Mouse (Mus musculus) limb, embryonic 13.5 days (tissue): ENCODE measurements around the gene Ctnnd2. TPM values are rescaled to one million over a fixed set of nuclear protein-coding genes. Genes with fewer than 3 reads are reported as not detected.

Source experiments
- ATAC-seq: fragments of 200-750 bp; cut with Nextera tagmentation; 2 replicates; pipeline ENCODE4 v1.8.0; 2017; ENCODE audit warnings: low read depth, moderate number of reproducible peaks, moderate TSS enrichment; ENCODE audit not compliant: low FRiP score
- H3K27ac ChIP-seq: fragments of 300-500 bp; sonication (generic); 2 replicates; pipeline ENCODE4 v1.5.1; 2015; ENCODE audit warnings: inconsistent platforms, mild to moderate bottlenecking, moderate library complexity
- H3K27me3 ChIP-seq: fragments of 300-500 bp; sonication (generic); 2 replicates; pipeline ENCODE4 v1.6.1; 2015; ENCODE audit warnings: mild to moderate bottlenecking, inconsistent platforms
- H3K36me3 ChIP-seq: fragments of 300-500 bp; sonication (generic); 2 replicates; pipeline ENCODE4 v1.6.1; 2015; ENCODE audit warnings: inconsistent platforms, mild to moderate bottlenecking, moderate library complexity
- H3K4me1 ChIP-seq: fragments of 300-500 bp; sonication (generic); 2 replicates; pipeline ENCODE4 v1.6.1; 2015; ENCODE audit warnings: inconsistent platforms
- H3K4me2 ChIP-seq: fragments of 300-500 bp; sonication (generic); replicated peaks from 2 replicates; pipeline ENCODE4 v1.6.1; 2015; ENCODE audit warnings: inconsistent platforms, mild to moderate bottlenecking, moderate library complexity
- H3K4me3 ChIP-seq: fragments of 300-500 bp; sonication (generic); 2 replicates; pipeline ENCODE4 v1.5.1; 2015; ENCODE audit warnings: moderate library complexity, mild to moderate bottlenecking, inconsistent platforms
- H3K9ac ChIP-seq: fragments of 300-500 bp; sonication (generic); 2 replicates; pipeline ENCODE4 v1.6.1; 2015; ENCODE audit warnings: mild to moderate bottlenecking, inconsistent platforms
- H3K9me3 ChIP-seq: fragments of 300-500 bp; sonication (generic); 2 replicates; pipeline ENCODE4 v1.6.1; 2016; ENCODE audit warnings: inconsistent platforms
- WGBS: fragments of 180-500 bp; shearing (Covaris S2); methylation state at CpG from one replicate; pipeline ENCODE4 v1.1.7; 2015; 5-methylcytosine and 5-hydroxymethylcytosine counted together
- polyA plus RNA-seq: library from polyadenylated mRNA; unstranded; fragments of >200 nt; fragmentation: Nextera tagmentation; extraction: Ambion mirVana; gene quantifications from 2 replicates; pipeline ENCODE4 v1.2.1, GENCODE M21; 2015

Gene Ctnnd2
- polyA plus RNA-seq, 1 experiment from 2014 or later = 3.8 TPM

- ATAC-seq = no peak
- no peaks in the 10 kb centered on the region for H3K36me3 ChIP-seq
- no peaks in the 10 kb centered on the region for H3K27me3 ChIP-seq
- no peak overlapping the region for H3K27ac ChIP-seq
- H3K4me1 ChIP-seq = no peaks in the 10 kb centered on the region
- H3K4me3 ChIP-seq = no peak overlapping the region
- no peak overlapping the region for H3K4me2 ChIP-seq
- no peaks in the 10 kb centered on the region for H3K9me3 ChIP-seq
- no peak overlapping the region for H3K9ac ChIP-seq
- 59% methylated on average over 8 of the region's 8 CpGs for WGBS
Measured at GRCm38 (mm10) chr15:30570254-30570800, 397.9 kb downstream of the Ctnnd2 start.

GRCm38 (mm10) chr15:30587446-30587845 is 415.1 kb downstream of the Ctnnd2 start:
- no peak overlapping the region for H3K4me3 ChIP-seq
- ATAC-seq = no peak
- H3K4me1 ChIP-seq = no peaks in the 10 kb centered on the region
- H3K9ac ChIP-seq = no peak overlapping the region
- H3K36me3 ChIP-seq = no peaks in the 10 kb centered on the region
- H3K4me2 ChIP-seq = no peak overlapping the region
- 78% methylated on average over 5 of the region's 5 CpGs for WGBS
- no peaks in the 10 kb centered on the region for H3K9me3 ChIP-seq
- H3K27ac ChIP-seq = no peak overlapping the region
- no peaks in the 10 kb centered on the region for H3K27me3 ChIP-seq

GRCm38 (mm10) chr15:30590865-30591264 is 418.5 kb downstream of the Ctnnd2 start:
- 93% methylated on average over 6 of the region's 6 CpGs for WGBS
- H3K4me1 ChIP-seq = no peaks in the 10 kb centered on the region

DNA sequence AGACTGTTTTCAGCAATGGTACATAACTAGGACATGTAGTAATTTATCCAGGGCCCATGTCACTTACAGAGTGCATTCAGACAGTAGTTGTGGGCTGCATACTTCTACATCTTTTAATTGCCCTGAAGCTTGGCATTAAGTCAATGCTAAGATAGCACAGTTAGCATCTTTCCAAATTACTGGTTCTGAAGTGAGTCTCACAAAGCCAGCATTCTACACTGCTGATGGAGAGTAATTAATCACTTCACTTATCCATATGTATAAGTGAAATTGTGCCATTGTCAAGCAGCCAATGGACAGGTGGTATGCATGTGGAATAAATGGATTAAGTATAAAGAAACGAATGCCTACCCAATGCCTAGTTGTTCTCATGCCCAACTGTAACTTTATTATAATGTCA is 423.1 kb downstream of the Ctnnd2 start:
- H3K4me1 ChIP-seq = no peaks in the 10 kb centered on the region
- WGBS = 78% methylated on average over 1 of the region's 1 CpGs
- no peaks in the 10 kb centered on the region for H3K9me3 ChIP-seq
- H3K4me2 ChIP-seq = no peak overlapping the region
- no peak overlapping the region for H3K4me3 ChIP-seq
- H3K27me3 ChIP-seq = no peaks in the 10 kb centered on the region
- no peak overlapping the region for H3K27ac ChIP-seq
- no peaks in the 10 kb centered on the region for H3K36me3 ChIP-seq
- no peak overlapping the region for H3K9ac ChIP-seq
- no peak for ATAC-seq

More at GRCm38 (mm10) chr15:30590865-30591264, 418.5 kb downstream of the Ctnnd2 start:
- no peaks in the 10 kb centered on the region for H3K27me3 ChIP-seq
- H3K4me2 ChIP-seq = no peak overlapping the region
- H3K9me3 ChIP-seq = no peaks in the 10 kb centered on the region
- no peak overlapping the region for H3K4me3 ChIP-seq
- H3K27ac ChIP-seq = no peak overlapping the region
- no peak for ATAC-seq
- H3K36me3 ChIP-seq = no peaks in the 10 kb centered on the region
- no peak overlapping the region for H3K9ac ChIP-seq

- no peaks in the 10 kb centered on the region for H3K4me1 ChIP-seq
- H3K9ac ChIP-seq = no peak overlapping the region
- H3K27me3 ChIP-seq = no peaks in the 10 kb centered on the region
- no peak overlapping the region for H3K4me3 ChIP-seq
- no peak overlapping the region for H3K4me2 ChIP-seq
- no peak for ATAC-seq
- no peaks in the 10 kb centered on the region for H3K9me3 ChIP-seq
- H3K27ac ChIP-seq = no peak overlapping the region
- H3K36me3 ChIP-seq = no peaks in the 10 kb centered on the region
- WGBS = 64% methylated on average over 7 of the region's 7 CpGs
Measured at GRCm38 (mm10) chr15:30610613-30611012, 438.2 kb downstream of the Ctnnd2 start.

DNA sequence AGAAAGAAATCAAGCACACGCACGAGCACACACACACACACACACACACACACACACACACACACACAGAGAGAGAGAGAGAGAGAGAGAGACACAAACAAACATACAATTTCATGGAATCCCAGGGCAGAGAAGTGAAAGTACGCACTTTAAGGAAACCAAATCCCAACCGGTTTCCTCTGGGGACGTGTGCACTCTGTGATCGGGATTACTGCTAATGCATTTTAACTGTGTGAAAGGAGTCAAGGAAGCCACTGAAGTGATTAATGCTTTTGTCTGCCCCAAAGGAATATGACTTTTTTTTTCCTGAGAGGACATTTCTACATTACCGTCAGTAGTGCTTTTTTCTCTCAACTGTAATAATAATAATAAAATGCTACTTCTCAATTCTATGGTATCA is 443.1 kb downstream of the Ctnnd2 start:
- Histone ChIP-seq H3K4me2 (no peak overlapping the region), H3K27ac (no peak overlapping the region), H3K4me3 (no peak overlapping the region), H3K9ac (no peak overlapping the region), H3K9me3 (no peaks in the 10 kb centered on the region), H3K4me1 (no peaks in the 10 kb centered on the region), H3K27me3 (no peaks in the 10 kb centered on the region), H3K36me3 (no peaks in the 10 kb centered on the region)
- WGBS = 52% methylated on average over 7 of the region's 7 CpGs
- ATAC-seq = no peak

GRCm38 (mm10) chr15:30616861-30617260 is 444.5 kb downstream of the Ctnnd2 start:
- no peak overlapping the region for H3K9ac ChIP-seq

DNA sequence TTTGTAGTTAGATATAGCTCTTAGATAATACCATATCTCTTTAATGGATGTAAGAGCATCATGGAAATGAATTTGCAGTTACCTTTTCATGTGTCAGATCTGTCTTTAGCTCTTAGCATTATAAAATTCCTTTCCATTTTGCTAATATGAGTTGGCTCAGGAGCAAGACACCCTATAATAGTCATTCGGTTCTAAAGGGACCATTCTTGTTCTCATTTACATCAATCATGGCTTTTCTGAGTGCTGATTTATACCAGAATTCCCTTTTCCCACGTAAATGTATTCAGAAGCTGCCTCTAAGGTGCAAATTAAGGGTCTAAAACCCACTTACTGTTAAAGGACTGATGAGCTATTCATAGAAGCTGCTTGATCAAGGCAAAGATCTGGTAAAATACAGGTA is 445.5 kb downstream of the Ctnnd2 start:
- no peak for ATAC-seq
- 54% methylated on average over 2 of the region's 2 CpGs for WGBS
- no peaks in the 10 kb centered on the region for H3K9me3 ChIP-seq
- no peaks in the 10 kb centered on the region for H3K36me3 ChIP-seq
- no peaks in the 10 kb centered on the region for H3K4me1 ChIP-seq
- no peak overlapping the region for H3K9ac ChIP-seq
- H3K27me3 ChIP-seq = no peaks in the 10 kb centered on the region
- H3K4me3 ChIP-seq = no peak overlapping the region
- no peak overlapping the region for H3K27ac ChIP-seq
- H3K4me2 ChIP-seq = no peak overlapping the region

More at GRCm38 (mm10) chr15:30616861-30617260, 444.5 kb downstream of the Ctnnd2 start:
- no peaks in the 10 kb centered on the region for H3K27me3 ChIP-seq
- no peaks in the 10 kb centered on the region for H3K36me3 ChIP-seq
- WGBS = 87% methylated on average over 3 of the region's 3 CpGs
- no peak overlapping the region for H3K4me3 ChIP-seq
- H3K27ac ChIP-seq = no peak overlapping the region
- H3K4me1 ChIP-seq = no peaks in the 10 kb centered on the region
- no peak overlapping the region for H3K4me2 ChIP-seq
- ATAC-seq = no peak
- H3K9me3 ChIP-seq = no peaks in the 10 kb centered on the region

GRCm38 (mm10) chr15:30628524-30628923 is 456.1 kb downstream of the Ctnnd2 start:
- Histone ChIP-seq H3K4me3 (no peak overlapping the region), H3K9me3 (no peaks in the 10 kb centered on the region), H3K9ac (no peak overlapping the region), H3K4me1 (no peaks in the 10 kb centered on the region), H3K27ac (no peak overlapping the region), H3K36me3 (no peaks in the 10 kb centered on the region), H3K4me2 (no peak overlapping the region), H3K27me3 (no peaks in the 10 kb centered on the region)
- WGBS = 46% methylated on average over 3 of the region's 3 CpGs
- no peak for ATAC-seq

- H3K9me3 ChIP-seq = no peaks in the 10 kb centered on the region
- H3K4me1 ChIP-seq = no peaks in the 10 kb centered on the region
- H3K36me3 ChIP-seq = no peaks in the 10 kb centered on the region
- 79% methylated on average over 7 of the region's 7 CpGs for WGBS
- no peak overlapping the region for H3K9ac ChIP-seq
- H3K27me3 ChIP-seq = no peaks in the 10 kb centered on the region
- H3K4me3 ChIP-seq = no peak overlapping the region
- no peak overlapping the region for H3K27ac ChIP-seq
- no peak overlapping the region for H3K4me2 ChIP-seq
- ATAC-seq = no peak
Measured at GRCm38 (mm10) chr15:30632113-30632735, 459.8 kb downstream of the Ctnnd2 start.

GRCm38 (mm10) chr15:30633917-30634316 is 461.5 kb downstream of the Ctnnd2 start:
- Histone ChIP-seq H3K27ac (no peak overlapping the region), H3K27me3 (no peaks in the 10 kb centered on the region), H3K9me3 (no peaks in the 10 kb centered on the region), H3K9ac (no peak overlapping the region), H3K4me2 (no peak overlapping the region), H3K36me3 (no peaks in the 10 kb centered on the region), H3K4me3 (no peak overlapping the region), H3K4me1 (no peaks in the 10 kb centered on the region)
- ATAC-seq = no peak
- 24% methylated on average over 2 of the region's 2 CpGs for WGBS

DNA sequence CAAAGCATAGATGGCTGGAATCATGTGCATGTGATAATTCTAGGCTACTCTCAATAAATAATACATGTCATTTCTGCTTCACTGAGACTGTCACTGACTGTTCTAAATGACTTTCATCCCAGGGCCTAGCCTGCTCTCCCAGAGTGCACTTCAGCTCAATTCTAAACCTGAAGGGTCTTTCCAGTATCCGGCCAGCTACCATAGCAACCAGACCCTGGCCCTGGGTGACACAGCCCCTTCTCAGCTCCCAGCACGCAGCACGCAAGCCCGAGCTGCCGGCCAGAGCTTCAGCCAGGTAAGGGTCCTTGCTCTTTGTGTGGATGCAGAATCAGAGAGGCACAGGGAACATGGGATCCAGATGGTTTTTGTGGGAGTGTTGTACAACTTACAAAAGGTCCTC is 462.1 kb downstream of the Ctnnd2 start:
- Histone ChIP-seq H3K4me1 (no peaks in the 10 kb centered on the region), H3K27ac (no peak overlapping the region), H3K9me3 (no peaks in the 10 kb centered on the region), H3K4me3 (no peak overlapping the region), H3K9ac (no peak overlapping the region), H3K36me3 (no peaks in the 10 kb centered on the region), H3K27me3 (no peaks in the 10 kb centered on the region), H3K4me2 (no peak overlapping the region)
- WGBS = 42% methylated on average over 5 of the region's 5 CpGs
- no peak for ATAC-seq

DNA sequence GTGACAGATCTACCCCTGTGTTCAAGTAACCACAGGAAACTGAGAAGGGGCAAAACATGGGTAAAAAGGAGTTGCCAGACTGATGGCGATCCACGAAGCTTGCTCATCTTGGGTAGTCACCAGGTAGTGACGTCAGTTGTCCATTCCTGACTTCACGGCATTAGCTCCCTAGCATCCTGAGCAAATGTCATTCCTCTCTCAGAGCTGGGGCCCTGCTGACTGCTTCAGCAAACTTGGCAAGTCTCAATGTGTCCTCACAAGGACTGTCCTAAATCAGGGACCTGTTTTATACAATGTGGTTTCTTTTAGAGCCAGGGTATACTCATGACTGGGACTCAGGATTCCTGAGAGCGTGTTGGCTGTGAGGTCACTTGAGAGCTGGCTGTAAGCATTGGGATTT is 468.3 kb downstream of the Ctnnd2 start:
- 96% methylated on average over 5 of the region's 5 CpGs for WGBS
- Histone ChIP-seq H3K4me2 (no peak overlapping the region), H3K4me1 (no peaks in the 10 kb centered on the region), H3K9ac (no peak overlapping the region), H3K27me3 (peaks cover 18% of the 10 kb centered on the region), H3K36me3 (no peaks in the 10 kb centered on the region), H3K4me3 (no peak overlapping the region), H3K27ac (no peak overlapping the region), H3K9me3 (no peaks in the 10 kb centered on the region)
- no peak for ATAC-seq
